Mouse (Mus musculus): ENCODE measurements around the gene Fbxo2. TPM values are rescaled to one million over a fixed set of nuclear protein-coding genes. Genes with fewer than 3 reads are reported as not detected.

The Fbxo2 gene
- 8.8 and 14.9 TPM in 2 replicates for polyA plus RNA-seq (2012; rRNA removed)

GRCm38 (mm10) chr4:148160436-148161390, at the start of gene Fbxo2, which contains the start of gene Fbxo44:
Gene Fbxo2 (plus strand): TSS chr4:148160621.
Gene Fbxo44 (minus strand): TSS chr4:148160482.

GRCm38 (mm10) chr4:148130133-148130532, 30.3 kb upstream of the Fbxo2 start, which contains the start of gene Mad2l2:
Gene Mad2l2 (plus strand): TSS chr4:148130384.

GRCm38 (mm10) chr4:148130561-148131413, 29.6 kb upstream of the Fbxo2 start, which contains the start of gene Draxin:
Gene Draxin (minus strand): TSS chr4:148130698.

GRCm38 (mm10) chr4:148151267-148152168, 8.9 kb upstream of the Fbxo2 start, which contains the start of gene Fbxo6:
Gene Fbxo6 (minus strand): TSS chr4:148152140.

Other genes with a start within 250 kb of the Fbxo2 start
- gene Plod1, start 223.9 kb upstream of the Fbxo2 start, polyA plus RNA-seq (2012; rRNA removed), result 13.5 and 15.5 TPM in 2 replicates
- 42.5 and 42.9 TPM in 2 replicates for gene 2510039O18Rik, start 219.7 kb upstream of the Fbxo2 start, polyA plus RNA-seq (2012; rRNA removed)
- gene Nppb, start 174.8 kb upstream of the Fbxo2 start, polyA plus RNA-seq (2012; rRNA removed), result 0.12 and 0.25 TPM in 2 replicates
- gene Nppa, start 159.9 kb upstream of the Fbxo2 start, polyA plus RNA-seq (2012; rRNA removed), result 0.82 and 1.1 TPM in 2 replicates
- gene Clcn6, start 121.8 kb upstream of the Fbxo2 start, polyA plus RNA-seq (2012; rRNA removed), result 51.4 and 54.8 TPM in 2 replicates
- gene Mthfr, start 121.5 kb upstream of the Fbxo2 start, polyA plus RNA-seq (2012; rRNA removed), result 26.1 and 28.2 TPM in 2 replicates
- 4.0 and 4.1 TPM in 2 replicates for gene Agtrap, start 72.6 kb upstream of the Fbxo2 start, polyA plus RNA-seq (2012; rRNA removed)
- gene Mad2l2, start 30.2 kb upstream of the Fbxo2 start, polyA plus RNA-seq (2012; rRNA removed), result 105 and 106 TPM in 2 replicates
- 40.4 and 42.8 TPM in 2 replicates for gene Draxin, start 29.9 kb upstream of the Fbxo2 start, polyA plus RNA-seq (2012; rRNA removed)
- 21.9 and 23.4 TPM in 2 replicates for gene Fbxo6, start 8.5 kb upstream of the Fbxo2 start, polyA plus RNA-seq (2012; rRNA removed)
- 114 and 122 TPM in 2 replicates for gene Fbxo44, start 139 bp upstream of the Fbxo2 start, polyA plus RNA-seq (2012; rRNA removed)
- 13.1 and 13.7 TPM in 2 replicates for gene Disp3, start 127.3 kb downstream of the Fbxo2 start, polyA plus RNA-seq (2012; rRNA removed)

All from central nervous system, embryonic 18 days (tissue).